Mouse (Mus musculus) CH12.LX (cell line): Measurements from ENCODE around the gene Tom1.

ENCODE experiments used
- BHLHE40 ChIP-seq: IDR thresholded peaks from 2 replicates; pipeline ENCODE4 v1.6.1; 2011; ENCODE audit warnings: mild to moderate bottlenecking, low read depth, low read length, improper control_type of control experiment
- CHD2 ChIP-seq: IDR thresholded peaks from 2 replicates; pipeline ENCODE4 v1.6.1; 2011; ENCODE audit warnings: low read length, improper control_type of control experiment
- CTCF ChIP-seq, 2 experiments: IDR thresholded peaks in 1 of 2; conservative IDR thresholded peaks in 1 of 2; 2 replicates each; pipeline ENCODE4 v1.5.1; 2011 to 2012; ENCODE audit warnings: low read depth in 2 of 2, low read length in 2 of 2, improper control_type of control experiment in 1 of 2, inconsistent platforms in 1 of 2, mild to moderate bottlenecking in 1 of 2, moderate library complexity in 1 of 2
- HCFC1 ChIP-seq: IDR thresholded peaks from 2 replicates; pipeline ENCODE4 v1.6.1; 2012; ENCODE audit warnings: low read depth, mild to moderate bottlenecking, inconsistent platforms, low read length, improper control_type of control experiment
- JUN ChIP-seq: IDR thresholded peaks from 2 replicates; pipeline ENCODE4 v1.6.1; 2011; ENCODE audit warnings: low read depth, mild to moderate bottlenecking, low read length, improper control_type of control experiment, moderate library complexity; ENCODE audit not compliant: insufficient read depth
- JUND ChIP-seq: conservative IDR thresholded peaks from 2 replicates; pipeline ENCODE4 v1.6.1; 2011; ENCODE audit warnings: low read depth, low read length, improper control_type of control experiment
- MAX ChIP-seq: IDR thresholded peaks from 2 replicates; pipeline ENCODE4 v1.6.1; 2011; ENCODE audit warnings: low read length, improper control_type of control experiment
- MAZ ChIP-seq: IDR thresholded peaks from 2 replicates; pipeline ENCODE4 v1.6.1; 2012; ENCODE audit warnings: low read depth, mild to moderate bottlenecking, inconsistent platforms, low read length, improper control_type of control experiment, moderate library complexity
- NRF1 ChIP-seq: IDR thresholded peaks from 2 replicates; pipeline ENCODE4 v1.6.1; 2014; ENCODE audit warnings: low read depth, mild to moderate bottlenecking, inconsistent platforms, low read length, improper control_type of control experiment, moderate library complexity
- POLR2A ChIP-seq: IDR thresholded peaks from 2 replicates; pipeline ENCODE4 v1.6.1; 2011; ENCODE audit warnings: low read depth, mild to moderate bottlenecking, improper control_type of control experiment, low read length
- RAD21 ChIP-seq: IDR thresholded peaks from 2 replicates; pipeline ENCODE4 v1.6.1; 2011; ENCODE audit warnings: low read depth, mild to moderate bottlenecking, low read length, improper control_type of control experiment, moderate library complexity
- UBTF ChIP-seq: IDR thresholded peaks from 2 replicates; pipeline ENCODE4 v1.6.1; 2012; ENCODE audit warnings: low read depth, mild to moderate bottlenecking, inconsistent platforms, low read length, improper control_type of control experiment, moderate library complexity
- ZC3H11A ChIP-seq: IDR thresholded peaks from 2 replicates; pipeline ENCODE4 v1.6.1; 2012; ENCODE audit warnings: low read depth, mild to moderate bottlenecking, inconsistent platforms, low read length, improper control_type of control experiment

DNA sequence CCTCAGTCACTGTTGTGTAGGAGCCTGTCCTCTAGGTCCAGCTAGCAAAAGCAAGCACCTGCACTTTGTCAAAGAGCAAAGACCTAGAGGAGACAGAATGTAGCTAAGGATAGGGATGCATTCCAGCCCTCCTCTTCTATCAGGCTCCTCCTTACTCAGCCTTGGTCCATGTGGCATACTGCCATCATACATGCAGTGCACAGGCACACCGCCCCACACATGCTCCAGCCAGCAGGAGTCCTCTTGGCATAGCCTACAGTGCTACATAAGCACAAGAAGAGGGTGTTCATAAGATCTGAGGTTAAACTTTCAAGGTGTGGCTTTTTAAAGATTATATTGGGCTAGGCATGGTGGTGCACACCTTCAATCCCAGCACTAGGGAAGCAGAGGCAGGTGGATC lies 41.4 kb downstream of the Tom1 start:
- TF ChIP-seq JUN (no peak), NRF1 (no peak), MAZ (no peak), CHD2 (no peak), RAD21 (no peak), UBTF (no peak), BHLHE40 (no peak), POLR2A (no peak), MAX (no peak), HCFC1 (no peak), CTCF (conservative IDR thresholded peaks at IDR 0.05 in 1 of 2, IDR thresholded peaks at IDR 0.05 in 1 of 2; ENCODE audit: low read depth in 2 of 2, low read length in 2 of 2) (no peak), JUND (no peak), ZC3H11A (no peak)
